Mouse (Mus musculus): ENCODE data around the gene Map3k5. TPM values are rescaled to one million over a fixed set of nuclear protein-coding genes. Genes with fewer than 3 reads are reported as not detected.
A peak's percentile ranks its signal among the peaks of the same experiment; 100 is the strongest.

Gene Map3k5
- total and polyA plus RNA-seq, 3 experiments, result 0.35 to 0.97 TPM; not detected in 1

- DNase-seq (ENCODE audit: low read depth, low spot score), result peak; percentile 74
- H3K27ac ChIP-seq (ENCODE audit: control insufficient read depth, low read depth, low read length), result no peak overlapping the region
- H3K27me3 ChIP-seq (ENCODE audit: control insufficient read depth in 1 of 2, insufficient read depth in 2 of 2, low read length in 2 of 2), result no peaks in the 10 kb centered on the region
- no peaks in the 10 kb centered on the region for H3K9me3 ChIP-seq (replicated peaks; ENCODE audit: insufficient read depth, low read length)
- H3K4me3 ChIP-seq (ENCODE audit: control insufficient read depth in 1 of 2, insufficient read depth in 1 of 2, low read depth in 2 of 2, low read length in 2 of 2), result no peak overlapping the region
- peaks cover 2 to 3% of the 10 kb centered on the region in 2 experiments; a peak in 1 of 4 replicates for H3K4me1 ChIP-seq (ENCODE audit: control insufficient read depth in 1 of 2, insufficient read depth in 2 of 2, low read length in 2 of 2)
- no peak overlapping the region for H3K9ac ChIP-seq (ENCODE audit: control insufficient read depth, low read depth, low read length, poor library complexity, severe bottlenecking)
- H3K36me3 ChIP-seq (ENCODE audit: control insufficient read depth in 1 of 2, insufficient read depth in 2 of 2, low read length in 2 of 2), result peaks cover 0 to 2% of the 10 kb centered on the region in 2 experiments; a peak in 1 of 4 replicates
- no peaks in the 10 kb centered on the region for H3K79me2 ChIP-seq (ENCODE audit: control insufficient read depth, insufficient read depth, low read length, poor library complexity)
- TF ChIP-seq MYC (IDR thresholded peaks at IDR 0.05; ENCODE audit: low read depth, low read length), result no peak
- peak; percentile 89 for TF ChIP-seq RAD21 (IDR thresholded peaks at IDR 0.05; ENCODE audit: low read depth, low read length)
- TF ChIP-seq NRF1 (IDR thresholded peaks at IDR 0.05; ENCODE audit: insufficient read depth, low read depth, low read length, poor library complexity, severe bottlenecking), result no peak
- peak; percentile 94 for TF ChIP-seq SMC3 (IDR thresholded peaks at IDR 0.05; ENCODE audit: low read depth, low read length)
- TF ChIP-seq ZC3H11A (IDR thresholded peaks at IDR 0.05; ENCODE audit: low read depth, low read length), result peak; percentile 91
- peak; percentile 68 to 87 (median 70) for TF ChIP-seq CTCF (IDR thresholded peaks at IDR 0.05 in 2 of 3, conservative IDR thresholded peaks at IDR 0.05 in 1 of 3; ENCODE audit: control insufficient read depth in 1 of 3, insufficient read depth in 1 of 3, low read depth in 2 of 3, low read length in 3 of 3, poor library complexity in 1 of 3, severe bottlenecking in 1 of 3)
- TF ChIP-seq USF1 (IDR thresholded peaks at IDR 0.05; ENCODE audit: low read depth, low read length), result no peak
- TF ChIP-seq SIN3A (IDR thresholded peaks at IDR 0.05; ENCODE audit: low read length), result no peak
- TF ChIP-seq UBTF (IDR thresholded peaks at IDR 0.05; ENCODE audit: borderline replicate concordance, insufficient read depth, low read depth, low read length), result no peak
- no peak for TF ChIP-seq POLR2AphosphoS5 (IDR thresholded peaks at IDR 0.05; ENCODE audit: borderline replicate concordance, low read depth, low read length)
Observed at GRCm38 (mm10) chr10:19893976-19894375, 40.3 kb upstream of the Map3k5 start.

DNA sequence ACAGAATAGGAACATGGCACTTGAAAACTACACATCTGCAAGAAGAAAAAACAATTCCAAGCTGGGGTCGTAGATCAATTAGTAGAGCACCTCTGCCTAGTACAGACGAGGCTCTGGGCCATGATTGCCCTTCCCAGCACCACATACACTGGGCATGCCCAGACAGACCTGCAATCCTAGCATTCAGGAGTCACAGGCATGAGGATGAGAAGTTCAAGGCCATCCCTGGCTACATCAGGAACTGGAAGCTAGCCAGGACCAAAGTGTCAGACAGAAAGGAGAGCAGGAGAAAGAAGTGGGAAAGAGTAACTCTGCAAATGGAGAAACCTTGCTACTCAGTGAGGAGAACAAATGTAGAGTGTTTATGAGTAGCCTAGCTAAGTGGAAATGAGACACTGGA lies 34.1 kb upstream of the Map3k5 start:
- no peaks in the 10 kb centered on the region for H3K27me3 ChIP-seq (ENCODE audit: control insufficient read depth in 1 of 2, insufficient read depth in 2 of 2, low read length in 2 of 2)
- no peaks in the 10 kb centered on the region for H3K79me2 ChIP-seq (ENCODE audit: control insufficient read depth, insufficient read depth, low read length, poor library complexity)
- no peaks in the 10 kb centered on the region for H3K9me3 ChIP-seq (replicated peaks; ENCODE audit: insufficient read depth, low read length)
- no peak for TF ChIP-seq USF1 (IDR thresholded peaks at IDR 0.05; ENCODE audit: low read depth, low read length)
- TF ChIP-seq CHD2 (IDR thresholded peaks at IDR 0.05; ENCODE audit: low read length), result no peak
- no peak for TF ChIP-seq E2F4 (IDR thresholded peaks at IDR 0.05; ENCODE audit: borderline replicate concordance, low read depth, low read length)
- TF ChIP-seq SIN3A (IDR thresholded peaks at IDR 0.05; ENCODE audit: low read length), result no peak
- no peak for TF ChIP-seq GABPA (IDR thresholded peaks at IDR 0.05; ENCODE audit: low read depth, low read length)
- TF ChIP-seq MEF2A (IDR thresholded peaks at IDR 0.05; ENCODE audit: extremely low read depth, insufficient replicate concordance, low read depth, low read length, poor library complexity, severe bottlenecking), result no peak
- TF ChIP-seq GATA1 (IDR thresholded peaks at IDR 0.05; ENCODE audit: low read depth, low read length), result no peak
- no peak for TF ChIP-seq ZMIZ1 (IDR thresholded peaks at IDR 0.05; ENCODE audit: low read depth, low read length)
- no peak for DNase-seq (ENCODE audit: low read depth, low spot score)
- no peak overlapping the region for H3K9ac ChIP-seq (ENCODE audit: control insufficient read depth, low read depth, low read length, poor library complexity, severe bottlenecking)
- no peak overlapping the region for H3K4me3 ChIP-seq (ENCODE audit: control insufficient read depth in 1 of 2, insufficient read depth in 1 of 2, low read depth in 2 of 2, low read length in 2 of 2)
- no peaks in the 10 kb centered on the region for H3K36me3 ChIP-seq (ENCODE audit: control insufficient read depth in 1 of 2, insufficient read depth in 2 of 2, low read length in 2 of 2)
- H3K27ac ChIP-seq (ENCODE audit: control insufficient read depth, low read depth, low read length), result no peak overlapping the region
- H3K4me1 ChIP-seq (ENCODE audit: control insufficient read depth in 1 of 2, insufficient read depth in 2 of 2, low read length in 2 of 2), result no peaks in the 10 kb centered on the region
